Mouse (Mus musculus) heart, postnatal 0 days (tissue): ENCODE measurements around the gene Dlx4. TPM values are rescaled to one million over a fixed set of nuclear protein-coding genes. Genes with fewer than 3 reads are reported as not detected.

Experiments
- ATAC-seq: fragments of 200-750 bp; cut with Nextera tagmentation; 2 replicates; pipeline ENCODE4 v1.8.0; 2017; ENCODE audit warnings: low read depth, moderate number of reproducible peaks, moderate library complexity; ENCODE audit not compliant: insufficient read depth
- DNase-seq: peaks from one replicate; pipeline ENCODE4 v3.0.0-alpha.2; 2016; ENCODE audit warnings: low spot score
- H3K27ac ChIP-seq: fragments of 300-500 bp; sonication (generic); 2 replicates; pipeline ENCODE4 v1.5.1; 2014; ENCODE audit warnings: low read depth, mild to moderate bottlenecking
- H3K27me3 ChIP-seq: fragments of 300-500 bp; sonication (generic); 2 replicates; pipeline ENCODE4 v1.6.1; 2014; ENCODE audit warnings: low read length, mixed read lengths; ENCODE audit not compliant: control insufficient read depth, insufficient read depth
- H3K36me3 ChIP-seq: fragments of 300-500 bp; sonication (generic); replicated peaks from 2 replicates; pipeline ENCODE4 v1.6.1; 2014; ENCODE audit warnings: low read length, mixed read lengths; ENCODE audit not compliant: control insufficient read depth, insufficient read depth
- H3K4me1 ChIP-seq: fragments of 300-500 bp; sonication (generic); 2 replicates; pipeline ENCODE4 v1.6.1; 2014; ENCODE audit warnings: antibody characterized with exemption; ENCODE audit not compliant: control insufficient read depth, insufficient read depth
- H3K4me2 ChIP-seq: fragments of 300-500 bp; sonication (generic); 2 replicates; pipeline ENCODE4 v1.6.1; 2014; ENCODE audit warnings: low read depth, mild to moderate bottlenecking, low read length, moderate library complexity
- H3K4me3 ChIP-seq: fragments of 300-500 bp; sonication (generic); 2 replicates; pipeline ENCODE4 v1.5.1; 2014; ENCODE audit warnings: low read depth, low read length
- H3K9ac ChIP-seq: fragments of 300-500 bp; sonication (generic); replicated peaks from 2 replicates; pipeline ENCODE4 v1.6.1; 2014; ENCODE audit warnings: low read depth, low read length, mixed read lengths
- H3K9me3 ChIP-seq: fragments of 300-500 bp; sonication (generic); replicated peaks from 2 replicates; pipeline ENCODE4 v1.6.1; 2016; ENCODE audit warnings: low read length; ENCODE audit not compliant: control insufficient read depth
- CTCF ChIP-seq: IDR thresholded peaks from 2 replicates; pipeline ENCODE4 v1.5.1; 2016; ENCODE audit warnings: antibody characterized with exemption, control low read depth, low read depth
- EP300 ChIP-seq: IDR thresholded peaks from 2 replicates; pipeline ENCODE4 v1.6.1; 2016; ENCODE audit warnings: antibody characterized with exemption, low read depth
- WGBS: fragments of 180-500 bp; shearing (Covaris S2); extraction: QIAGEN DNeasy Blood & Tissue Kit; methylation state at CpG from one replicate; pipeline ENCODE4 v1.1.7; 2014; 5-methylcytosine and 5-hydroxymethylcytosine counted together
- polyA plus RNA-seq: library from polyadenylated mRNA; unstranded; fragments of >200 nt; fragmentation: Nextera tagmentation; extraction: Ambion mirVana; gene quantifications from 2 replicates; pipeline ENCODE4 v1.2.1, GENCODE M21; 2015
- total RNA-seq: library from RNA; depleted of rRNA; stranded (reverse); fragments of >200 nt; gene quantifications from 2 replicates; pipeline ENCODE4 v1.2.3, GENCODE M21; 2014; ENCODE audit warnings: low replicate concordance

Gene Dlx4
- total and polyA plus RNA-seq, 2 experiments from 2014 or later: 0.05 TPM; not detected in 1

- no peaks in the 10 kb centered on the region for H3K9me3 ChIP-seq
- no peak overlapping the region for H3K4me3 ChIP-seq
- TF ChIP-seq CTCF (no peak), EP300 (no peak)
- no peaks in the 10 kb centered on the region for H3K36me3 ChIP-seq
- H3K4me2 ChIP-seq: no peak overlapping the region
- peaks cover 100% of the 10 kb centered on the region for H3K27me3 ChIP-seq
- ATAC-seq (no peak), DNase-seq (no peak)
- no peak overlapping the region for H3K27ac ChIP-seq
- no peak overlapping the region for H3K9ac ChIP-seq
- 2% methylated on average over 9 of the region's 9 CpGs for WGBS
- H3K4me1 ChIP-seq: peaks cover 15% of the 10 kb centered on the region
These were observed 2.7 kb upstream of the Dlx4 start for GRCm38 (mm10) chr11:95148754-95149153.

- DNase-seq: no peak
- Histone ChIP-seq H3K4me3 (peak overlapping the region; percentile 52), H3K36me3 (no peaks in the 10 kb centered on the region), H3K4me2 (peak overlapping the region; percentile 68), H3K27ac (no peak overlapping the region), H3K4me1 (peaks cover 11% of the 10 kb centered on the region), H3K27me3 (peaks cover 100% of the 10 kb centered on the region), H3K9ac (no peak overlapping the region), H3K9me3 (no peaks in the 10 kb centered on the region)
- ATAC-seq: no peak
- TF ChIP-seq CTCF (no peak), EP300 (no peak)
- WGBS: under 1% methylated on average over 34 of the region's 34 CpGs
These were observed 1.0 kb downstream of the Dlx4 start for GRCm38 (mm10) chr11:95144946-95145483.

- WGBS: 15% methylated on average over 9 of the region's 9 CpGs
These were observed 1.7 kb downstream of the Dlx4 start for GRCm38 (mm10) chr11:95144091-95144945.

DNA sequence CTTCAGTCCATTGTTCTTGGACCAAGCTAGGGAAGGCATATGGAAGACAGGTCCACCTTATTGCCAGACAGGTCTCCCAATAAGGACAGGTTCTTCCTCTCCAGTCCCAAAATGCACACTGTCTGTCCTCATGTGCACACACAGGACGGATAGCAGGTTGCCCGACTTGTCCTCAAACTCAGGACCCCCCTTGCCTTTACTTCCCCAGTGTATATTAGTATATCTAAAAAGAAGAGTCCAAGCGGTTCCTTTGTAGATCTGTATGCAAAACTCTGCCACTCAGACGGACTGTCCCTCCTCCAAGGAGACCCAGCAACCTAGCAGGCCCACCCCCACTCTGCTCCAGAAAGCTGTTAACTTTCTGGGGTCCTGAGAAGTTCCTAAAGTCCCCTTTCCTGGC lies 2.4 kb downstream of the Dlx4 start:
- TF ChIP-seq CTCF (no peak), EP300 (no peak)
- ATAC-seq: no peak

More at GRCm38 (mm10) chr11:95144091-95144945, 1.7 kb downstream of the Dlx4 start:
- no peak for DNase-seq
- H3K27me3 ChIP-seq: peaks cover 100% of the 10 kb centered on the region
- H3K9me3 ChIP-seq: no peaks in the 10 kb centered on the region
- peak overlapping the region; percentile 68; the same call in 1 of the 2 replicates for H3K4me2 ChIP-seq
- ATAC-seq: no peak
- H3K4me3 ChIP-seq: peak overlapping the region; percentile 52
- no peak overlapping the region for H3K9ac ChIP-seq
- H3K27ac ChIP-seq: no peak overlapping the region
- H3K4me1 ChIP-seq: peaks cover 11% of the 10 kb centered on the region
- no peaks in the 10 kb centered on the region for H3K36me3 ChIP-seq
- no peak for TF ChIP-seq EP300
- TF ChIP-seq CTCF: no peak

GRCm38 (mm10) chr11:95142980-95143575 lies 3.0 kb downstream of the Dlx4 start:
- Histone ChIP-seq H3K27me3 (peaks cover 100% of the 10 kb centered on the region), H3K9me3 (no peaks in the 10 kb centered on the region), H3K4me1 (peaks cover 11% of the 10 kb centered on the region), H3K36me3 (no peaks in the 10 kb centered on the region), H3K4me3 (peak overlapping the region; percentile 26), H3K9ac (no peak overlapping the region), H3K27ac (no peak overlapping the region), H3K4me2 (0 out of 2 replicates have a peak overlapping the region, but pooled peaks have one; percentile 1)
- 3% methylated on average over 39 of the region's 39 CpGs for WGBS
- no peak for DNase-seq
- no peak for ATAC-seq
- TF ChIP-seq EP300 (no peak), CTCF (no peak)

More for the DNA sequence above, 2.4 kb downstream of the Dlx4 start:
- Histone ChIP-seq H3K9me3 (no peaks in the 10 kb centered on the region), H3K36me3 (no peaks in the 10 kb centered on the region), H3K4me3 (0 out of 2 replicates have a peak overlapping the region, but pooled peaks have one; percentile 26), H3K9ac (no peak overlapping the region), H3K4me2 (no peak overlapping the region), H3K27ac (no peak overlapping the region), H3K27me3 (peaks cover 100% of the 10 kb centered on the region), H3K4me1 (peaks cover 11% of the 10 kb centered on the region)
- 14% methylated on average over 4 of the region's 4 CpGs for WGBS
- DNase-seq: no peak
